Mouse (Mus musculus) small intestine, adult 2 months (tissue): ENCODE data around the gene Rhebl1.

Experiments
- CTCF ChIP-seq: fragments of 200-500 bp; IDR thresholded peaks from 2 replicates; pipeline ENCODE4 v1.5.1; 2012; ENCODE audit warnings: low read depth, mild to moderate bottlenecking, control low read depth, inconsistent platforms, low read length, moderate library complexity, mixed read lengths; ENCODE audit not compliant: insufficient replicate concordance, insufficient read length; ENCODE audit errors: extremely low read depth
- POLR2A ChIP-seq: fragments of 200-500 bp; IDR thresholded peaks from 2 replicates; pipeline ENCODE4 v1.6.1; 2012; ENCODE audit warnings: low read depth, mild to moderate bottlenecking, control low read depth, inconsistent platforms, low read length, moderate library complexity

DNA sequence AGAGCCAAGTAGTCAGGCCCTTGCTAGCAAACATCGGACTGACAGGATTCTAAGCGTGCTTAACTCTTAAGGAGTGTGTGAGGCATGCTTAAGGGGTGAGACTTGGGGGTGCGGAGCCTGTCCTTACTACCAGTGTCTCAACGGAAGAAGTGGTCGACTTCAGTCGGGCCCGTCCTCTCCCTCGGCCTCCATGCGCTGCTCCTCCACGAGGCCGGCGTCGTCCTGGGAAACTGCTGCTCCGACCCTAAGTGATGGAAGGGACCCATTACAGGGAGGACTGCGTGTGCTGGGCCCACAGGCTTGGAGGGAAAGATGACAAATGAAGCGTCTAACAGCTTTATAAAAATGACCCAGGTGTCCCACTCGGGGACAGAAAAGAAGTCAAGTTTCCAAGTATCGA, 33.4 kb downstream of the Rhebl1 start:
- TF ChIP-seq CTCF (no peak), POLR2A (no peak)
